Mouse (Mus musculus): Measurements from ENCODE around the gene Cpm. TPM values are rescaled to one million over a fixed set of nuclear protein-coding genes. Genes with fewer than 3 reads are reported as not detected.

Cpm gene
- polyA plus RNA-seq, 1 experiment from 2014 or later: 6.3 TPM

DNA sequence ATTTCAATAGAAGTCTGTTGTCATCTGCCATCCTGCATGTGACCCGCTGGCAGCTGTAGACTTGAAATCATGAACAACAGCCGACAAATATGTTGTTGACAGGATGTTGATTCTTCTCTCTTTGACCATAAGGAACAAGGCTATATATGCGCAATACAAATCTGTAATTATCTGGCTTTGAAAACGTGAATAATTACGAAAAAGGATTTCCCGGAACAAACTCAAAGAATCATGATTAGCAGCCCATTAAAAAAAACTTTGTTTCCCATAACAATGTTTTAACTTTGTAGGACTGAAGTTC lies 27.3 kb downstream of the Cpm start:
- no peaks in the 10 kb centered on the region for H3K36me3 ChIP-seq (ENCODE audit: control insufficient read depth, insufficient read depth, low read length)
- no peaks in the 10 kb centered on the region for H3K27me3 ChIP-seq (ENCODE audit: control insufficient read depth, insufficient read depth, low read length)
- no peak overlapping the region for H3K9ac ChIP-seq (ENCODE audit: low read depth, low read length)
- DNase-seq (ENCODE audit: low spot score) (no peak), ATAC-seq (ENCODE audit: low FRiP score) (no peak)
- H3K9me3 ChIP-seq (ENCODE audit: control insufficient read depth, low read length): no peaks in the 10 kb centered on the region
- H3K4me2 ChIP-seq (replicated peaks; ENCODE audit: low read depth, low read length): no peak overlapping the region
- no peak overlapping the region for H3K27ac ChIP-seq (ENCODE audit: low read depth, low read length)
- WGBS: 93% methylated on average over 6 of the region's 6 CpGs
- H3K4me1 ChIP-seq (replicated peaks; ENCODE audit: control insufficient read depth, insufficient read depth, low read length): no peaks in the 10 kb centered on the region
- no peak overlapping the region for H3K4me3 ChIP-seq (ENCODE audit: low read depth, low read length)

DNA sequence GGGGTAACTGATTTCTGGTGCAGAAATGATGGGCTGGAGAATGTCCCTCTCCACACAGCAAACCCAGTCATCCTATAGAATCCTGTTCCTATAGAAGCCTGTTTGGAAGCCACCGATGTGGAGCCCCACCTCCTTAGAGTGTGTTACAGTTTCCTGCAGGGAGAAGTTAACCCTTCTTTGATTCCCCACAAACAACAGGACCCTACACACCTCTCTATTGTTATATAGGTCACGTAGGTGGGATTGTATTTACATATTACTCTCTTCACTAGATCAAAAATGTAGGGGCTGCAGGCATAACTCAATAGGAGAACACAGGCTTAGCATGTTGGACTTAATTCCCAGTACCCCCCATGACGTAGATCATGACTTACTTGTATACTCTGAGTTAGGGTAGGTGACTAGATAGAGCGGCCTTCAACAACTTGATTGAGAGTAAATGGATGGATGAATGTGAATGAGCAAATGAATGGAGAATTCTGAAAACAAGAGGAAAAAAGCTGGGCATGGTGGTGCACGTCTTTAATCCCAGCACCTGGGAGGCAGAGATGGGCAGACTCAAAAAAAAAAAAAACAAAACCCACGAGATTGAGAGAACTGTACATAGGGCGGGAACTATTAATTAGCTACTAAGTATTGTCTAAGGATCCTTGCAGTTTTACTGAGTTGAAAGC lies 27.8 kb downstream of the Cpm start:
- no peaks in the 10 kb centered on the region for H3K27me3 ChIP-seq (ENCODE audit: control insufficient read depth, insufficient read depth, low read length)
- no peak overlapping the region for H3K9ac ChIP-seq (ENCODE audit: low read depth, low read length)
- H3K4me2 ChIP-seq (replicated peaks; ENCODE audit: low read depth, low read length): no peak overlapping the region
- H3K36me3 ChIP-seq (ENCODE audit: control insufficient read depth, insufficient read depth, low read length): no peaks in the 10 kb centered on the region
- no peaks in the 10 kb centered on the region for H3K4me1 ChIP-seq (replicated peaks; ENCODE audit: control insufficient read depth, insufficient read depth, low read length)
- no peak for ATAC-seq (ENCODE audit: low FRiP score)
- H3K27ac ChIP-seq (ENCODE audit: low read depth, low read length): no peak overlapping the region
- 81% methylated on average over 7 of the region's 7 CpGs for WGBS
- H3K4me3 ChIP-seq (ENCODE audit: low read depth, low read length): no peak overlapping the region
- no peaks in the 10 kb centered on the region for H3K9me3 ChIP-seq (ENCODE audit: control insufficient read depth, low read length)
- DNase-seq (ENCODE audit: low spot score): no peak

DNA sequence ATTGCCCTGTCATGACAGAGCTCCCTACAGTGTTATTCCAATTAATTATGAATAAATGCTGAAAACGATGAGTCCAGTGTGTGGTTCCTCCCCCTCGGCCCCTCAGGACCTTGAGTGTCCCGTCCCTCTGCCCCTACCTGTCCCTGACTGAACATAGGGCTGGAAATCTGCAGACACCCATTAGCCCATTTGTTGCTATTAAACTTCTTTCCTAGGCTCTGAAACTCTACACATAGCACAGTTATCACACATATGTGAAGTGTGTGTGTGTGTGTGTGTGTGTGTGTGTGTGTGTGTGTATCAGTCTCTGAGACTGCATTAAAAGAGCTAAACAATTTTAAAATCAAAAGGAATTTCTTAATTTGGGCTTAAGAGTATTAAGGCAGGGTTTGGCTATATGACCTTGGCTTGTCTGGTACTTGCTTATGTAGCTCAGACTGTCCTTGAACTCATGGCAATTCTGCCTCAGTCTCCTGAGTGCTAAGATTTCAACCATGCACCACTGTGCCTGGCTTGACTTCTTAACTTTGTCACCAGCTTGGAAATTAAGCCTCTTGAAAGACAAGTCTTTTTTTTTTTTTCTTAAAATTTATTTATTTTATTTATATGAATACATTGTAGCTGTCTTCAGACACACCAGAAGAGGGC lies 28.5 kb downstream of the Cpm start:
- DNase-seq (ENCODE audit: low spot score) (no peak), ATAC-seq (ENCODE audit: low FRiP score) (no peak)
- Histone ChIP-seq H3K9me3 (ENCODE audit: control insufficient read depth, low read length) (no peaks in the 10 kb centered on the region), H3K9ac (ENCODE audit: low read depth, low read length) (no peak overlapping the region), H3K4me3 (ENCODE audit: low read depth, low read length) (no peak overlapping the region), H3K27me3 (ENCODE audit: control insufficient read depth, insufficient read depth, low read length) (no peaks in the 10 kb centered on the region), H3K4me1 (replicated peaks; ENCODE audit: control insufficient read depth, insufficient read depth, low read length) (no peaks in the 10 kb centered on the region), H3K4me2 (replicated peaks; ENCODE audit: low read depth, low read length) (no peak overlapping the region), H3K36me3 (ENCODE audit: control insufficient read depth, insufficient read depth, low read length) (no peaks in the 10 kb centered on the region), H3K27ac (ENCODE audit: low read depth, low read length) (no peak overlapping the region)
- WGBS: 86% methylated on average over 3 of the region's 3 CpGs

DNA sequence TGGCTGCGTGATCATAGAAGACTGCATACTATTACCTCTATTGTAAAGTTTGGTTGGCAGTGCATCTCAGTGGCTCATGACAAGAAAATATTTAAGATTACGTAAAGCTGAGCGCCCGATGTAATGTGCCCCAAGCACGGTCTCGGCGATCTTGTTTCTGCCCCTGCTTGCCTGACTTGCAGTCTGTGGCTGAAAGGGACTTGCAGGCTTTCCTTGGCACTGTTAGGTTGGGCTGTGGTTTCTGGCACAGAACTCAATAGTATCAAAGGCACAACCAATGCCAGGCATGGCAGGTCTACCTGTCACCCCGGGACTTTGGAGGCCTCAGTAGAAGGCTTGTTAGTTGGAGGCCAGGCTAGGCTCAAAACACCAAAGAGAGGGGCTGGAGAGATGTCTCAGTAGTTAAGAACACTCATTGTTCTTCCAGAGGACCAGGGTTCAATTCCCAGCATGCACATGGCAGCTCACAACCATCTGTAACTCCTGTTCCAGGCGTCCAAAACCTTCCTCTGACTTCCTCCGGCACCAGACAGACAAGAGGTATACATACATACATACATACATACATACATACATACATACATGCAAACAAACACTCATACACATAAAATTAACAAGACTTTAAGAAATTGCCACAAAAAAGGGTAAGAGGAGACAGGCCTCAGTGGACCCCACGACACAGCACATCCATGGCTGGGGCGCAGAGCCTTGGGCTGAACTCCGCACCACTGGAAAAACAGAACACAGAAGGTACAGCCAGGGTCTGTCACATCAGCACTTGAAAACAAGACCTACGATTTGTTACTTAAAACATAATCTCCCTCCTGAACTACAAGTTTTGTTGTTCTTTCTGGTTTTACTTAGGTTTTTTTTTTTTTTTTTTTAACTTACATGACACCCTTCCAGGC lies 29.5 kb downstream of the Cpm start:
- no peaks in the 10 kb centered on the region for H3K27me3 ChIP-seq (ENCODE audit: control insufficient read depth, insufficient read depth, low read length)
- WGBS: 92% methylated on average over 14 of the region's 14 CpGs
- ATAC-seq (ENCODE audit: low FRiP score) (no peak), DNase-seq (ENCODE audit: low spot score) (no peak)
- no peaks in the 10 kb centered on the region for H3K36me3 ChIP-seq (ENCODE audit: control insufficient read depth, insufficient read depth, low read length)
- H3K9ac ChIP-seq (ENCODE audit: low read depth, low read length): no peak overlapping the region
- H3K4me2 ChIP-seq (replicated peaks; ENCODE audit: low read depth, low read length): no peak overlapping the region
- no peaks in the 10 kb centered on the region for H3K4me1 ChIP-seq (replicated peaks; ENCODE audit: control insufficient read depth, insufficient read depth, low read length)
- H3K4me3 ChIP-seq (ENCODE audit: low read depth, low read length): no peak overlapping the region
- H3K27ac ChIP-seq (ENCODE audit: low read depth, low read length): no peak overlapping the region
- no peaks in the 10 kb centered on the region for H3K9me3 ChIP-seq (ENCODE audit: control insufficient read depth, low read length)

DNA sequence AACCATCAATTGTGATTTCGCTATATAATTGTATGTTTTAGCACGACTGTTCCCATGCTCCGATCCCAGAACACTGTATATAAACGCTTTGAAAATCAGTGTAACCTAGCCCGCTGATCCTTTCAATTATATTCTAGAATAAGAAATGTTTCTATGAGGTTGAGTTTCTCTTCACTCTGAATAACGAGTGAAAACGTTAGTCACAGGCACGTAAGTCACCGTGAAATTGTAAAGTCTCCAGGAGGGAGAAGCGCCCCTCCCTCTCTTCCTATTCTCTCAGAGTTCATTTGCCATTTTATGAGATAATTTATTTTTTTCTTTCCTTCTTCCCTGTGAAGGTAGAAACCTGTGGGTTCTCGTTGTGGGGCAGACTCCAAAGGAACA lies 30.1 kb downstream of the Cpm start:
- no peak overlapping the region for H3K4me3 ChIP-seq (ENCODE audit: low read depth, low read length)
- no peaks in the 10 kb centered on the region for H3K36me3 ChIP-seq (ENCODE audit: control insufficient read depth, insufficient read depth, low read length)
- ATAC-seq (ENCODE audit: low FRiP score) (no peak), DNase-seq (ENCODE audit: low spot score) (no peak)
- 68% methylated on average over 11 of the region's 11 CpGs for WGBS
- H3K4me1 ChIP-seq (replicated peaks; ENCODE audit: control insufficient read depth, insufficient read depth, low read length): no peaks in the 10 kb centered on the region
- H3K9ac ChIP-seq (ENCODE audit: low read depth, low read length): no peak overlapping the region
- no peaks in the 10 kb centered on the region for H3K27me3 ChIP-seq (ENCODE audit: control insufficient read depth, insufficient read depth, low read length)
- no peak overlapping the region for H3K4me2 ChIP-seq (replicated peaks; ENCODE audit: low read depth, low read length)
- no peaks in the 10 kb centered on the region for H3K9me3 ChIP-seq (ENCODE audit: control insufficient read depth, low read length)
- H3K27ac ChIP-seq (ENCODE audit: low read depth, low read length): no peak overlapping the region

- ATAC-seq (ENCODE audit: low FRiP score) (no peak), DNase-seq (ENCODE audit: low spot score) (no peak)
Measured at GRCm38 (mm10) chr10:117659819-117660218, 30.5 kb downstream of the Cpm start.

DNA sequence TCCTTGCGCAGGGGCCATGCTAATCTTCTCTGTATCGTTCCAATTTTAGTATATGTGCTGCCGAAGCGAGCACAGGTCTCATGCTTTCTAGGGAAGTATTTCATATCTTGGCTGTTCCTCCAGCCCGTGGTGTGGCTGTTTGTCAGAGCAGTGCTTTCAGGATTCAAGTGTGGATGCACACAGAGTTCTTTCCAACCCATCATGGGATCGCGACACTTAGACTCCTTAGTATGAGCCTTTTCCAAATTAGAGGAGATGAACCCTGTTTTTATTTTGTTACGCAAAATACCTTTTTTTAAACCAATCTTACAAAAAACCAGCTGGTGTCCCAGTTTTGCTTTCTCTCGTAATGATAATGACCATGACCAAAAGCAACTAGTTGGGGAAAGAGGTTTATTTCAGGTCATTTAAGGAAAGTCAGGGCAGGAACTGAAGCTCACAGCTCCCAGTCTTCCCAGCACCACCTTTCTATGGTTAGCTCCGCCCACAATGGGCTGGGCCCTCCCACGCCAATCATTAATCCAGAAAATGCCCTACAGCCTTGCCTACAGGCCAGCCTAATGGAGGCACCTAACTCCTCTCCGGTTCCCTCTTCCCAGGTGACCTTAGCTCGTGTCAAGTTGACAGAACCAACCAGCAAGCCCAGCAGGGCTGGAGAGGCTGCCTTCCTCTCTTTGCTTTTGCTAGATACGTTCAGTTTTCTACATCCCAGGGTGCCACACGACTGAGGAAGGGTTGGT lies 33.2 kb downstream of the Cpm start:
- Histone ChIP-seq H3K9me3 (ENCODE audit: control insufficient read depth, low read length) (no peaks in the 10 kb centered on the region), H3K27me3 (ENCODE audit: control insufficient read depth, insufficient read depth, low read length) (no peaks in the 10 kb centered on the region), H3K36me3 (ENCODE audit: control insufficient read depth, insufficient read depth, low read length) (no peaks in the 10 kb centered on the region), H3K4me1 (replicated peaks; ENCODE audit: control insufficient read depth, insufficient read depth, low read length) (no peaks in the 10 kb centered on the region), H3K9ac (ENCODE audit: low read depth, low read length) (no peak overlapping the region), H3K4me2 (replicated peaks; ENCODE audit: low read depth, low read length) (no peak overlapping the region), H3K4me3 (ENCODE audit: low read depth, low read length) (no peak overlapping the region), H3K27ac (ENCODE audit: low read depth, low read length) (no peak overlapping the region)
- WGBS: 80% methylated on average over 15 of the region's 15 CpGs
- no peak for DNase-seq (ENCODE audit: low spot score)
- no peak for ATAC-seq (ENCODE audit: low FRiP score)

More at GRCm38 (mm10) chr10:117659819-117660218, 30.5 kb downstream of the Cpm start:
- Histone ChIP-seq H3K36me3 (ENCODE audit: control insufficient read depth, insufficient read depth, low read length) (no peaks in the 10 kb centered on the region), H3K27ac (ENCODE audit: low read depth, low read length) (no peak overlapping the region), H3K4me2 (replicated peaks; ENCODE audit: low read depth, low read length) (no peak overlapping the region), H3K9ac (ENCODE audit: low read depth, low read length) (no peak overlapping the region), H3K4me1 (replicated peaks; ENCODE audit: control insufficient read depth, insufficient read depth, low read length) (no peaks in the 10 kb centered on the region), H3K27me3 (ENCODE audit: control insufficient read depth, insufficient read depth, low read length) (no peaks in the 10 kb centered on the region), H3K4me3 (ENCODE audit: low read depth, low read length) (no peak overlapping the region), H3K9me3 (ENCODE audit: control insufficient read depth, low read length) (no peaks in the 10 kb centered on the region)
- WGBS: 62% methylated on average over 11 of the region's 11 CpGs

DNA sequence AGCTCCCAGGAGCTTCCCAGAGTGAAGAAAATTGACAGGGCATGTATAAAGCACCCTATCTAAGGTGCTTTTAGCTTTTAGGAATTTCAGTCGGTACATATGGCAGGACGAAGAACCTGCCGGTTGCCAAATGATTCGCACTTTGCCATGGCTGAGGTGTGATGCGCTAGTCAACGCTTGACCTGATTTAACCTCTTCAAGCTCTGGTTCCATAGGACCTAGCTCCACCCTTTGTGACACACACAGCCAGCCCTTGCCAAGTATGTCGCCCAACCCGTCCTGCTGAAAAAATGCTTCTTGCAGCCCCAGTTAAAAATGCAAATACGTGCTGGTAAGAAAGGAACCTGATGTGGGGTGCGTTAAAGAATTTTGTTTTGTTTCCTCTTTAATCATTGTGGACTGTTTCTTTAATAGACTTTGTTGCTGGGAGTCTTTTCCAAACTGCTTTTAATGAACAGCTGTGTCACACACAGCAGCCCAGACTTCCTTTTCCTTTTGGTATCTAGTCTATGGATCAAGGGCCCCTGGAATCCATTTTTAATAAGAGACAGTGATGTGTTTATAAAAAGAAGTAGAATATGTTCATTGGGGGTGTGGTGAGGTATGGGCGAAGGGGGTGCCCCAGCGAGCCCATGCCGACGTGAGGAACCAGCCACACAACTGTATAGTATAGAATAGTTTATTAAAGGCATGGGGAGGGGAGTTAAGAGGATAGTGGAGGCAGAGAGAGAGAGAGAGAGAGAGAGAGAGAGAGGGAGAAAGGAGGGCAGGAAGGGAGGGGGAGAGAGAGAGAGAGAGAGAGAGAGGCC lies 34.0 kb downstream of the Cpm start:
- Histone ChIP-seq H3K27ac (ENCODE audit: low read depth, low read length) (no peak overlapping the region), H3K9me3 (ENCODE audit: control insufficient read depth, low read length) (no peaks in the 10 kb centered on the region), H3K4me1 (replicated peaks; ENCODE audit: control insufficient read depth, insufficient read depth, low read length) (no peaks in the 10 kb centered on the region), H3K4me2 (replicated peaks; ENCODE audit: low read depth, low read length) (no peak overlapping the region), H3K4me3 (ENCODE audit: low read depth, low read length) (no peak overlapping the region), H3K27me3 (ENCODE audit: control insufficient read depth, insufficient read depth, low read length) (no peaks in the 10 kb centered on the region), H3K9ac (ENCODE audit: low read depth, low read length) (no peak overlapping the region), H3K36me3 (ENCODE audit: control insufficient read depth, insufficient read depth, low read length) (no peaks in the 10 kb centered on the region)
- WGBS: 71% methylated on average over 14 of the region's 14 CpGs
- ATAC-seq (ENCODE audit: low FRiP score) (no peak), DNase-seq (ENCODE audit: low spot score) (no peak)

Data from hindbrain, embryonic 11.5 days (tissue).